Mouse (Mus musculus) E14TG2a.4 (cell line): ENCODE measurements around the gene Mef2d.
"Not testable (repeated sequence)": the region's sequence is repeated elsewhere in the genome, so short reads cannot be mapped to it uniquely, and the experiment has no call there.

ENCODE experiments used
- H3K27me3 ChIP-seq: 2 replicates; pipeline ENCODE4 v1.6.1; 2014; ENCODE audit warnings: low read length, control low read depth; ENCODE audit not compliant: insufficient read depth
- H3K36me3 ChIP-seq: 2 replicates; pipeline ENCODE4 v1.6.1; 2014; ENCODE audit warnings: low read length, control low read depth; ENCODE audit not compliant: insufficient read depth
- H3K4me1 ChIP-seq: replicated peaks from 2 replicates; pipeline ENCODE4 v1.6.1; 2014; ENCODE audit warnings: low read depth, low read length, control low read depth
- H3K4me3 ChIP-seq: replicated peaks from 2 replicates; pipeline ENCODE4 v1.5.1; 2014; ENCODE audit warnings: mild to moderate bottlenecking, low read length
- H3K9me3 ChIP-seq: 2 replicates; pipeline ENCODE4 v1.6.1; 2014; ENCODE audit warnings: low read length, control low read depth
- CTCF ChIP-seq: conservative IDR thresholded peaks from 2 replicates; pipeline ENCODE4 v1.5.1; 2014; ENCODE audit warnings: low read length
- NANOG ChIP-seq: IDR thresholded peaks from 2 replicates; pipeline ENCODE4 v1.6.1; 2014; ENCODE audit warnings: borderline replicate concordance, low read length, mixed read lengths
- POU5F1 ChIP-seq: IDR thresholded peaks from 2 replicates; pipeline ENCODE4 v1.6.1; 2014; ENCODE audit warnings: low read length, borderline replicate concordance

The Mef2d gene

DNA sequence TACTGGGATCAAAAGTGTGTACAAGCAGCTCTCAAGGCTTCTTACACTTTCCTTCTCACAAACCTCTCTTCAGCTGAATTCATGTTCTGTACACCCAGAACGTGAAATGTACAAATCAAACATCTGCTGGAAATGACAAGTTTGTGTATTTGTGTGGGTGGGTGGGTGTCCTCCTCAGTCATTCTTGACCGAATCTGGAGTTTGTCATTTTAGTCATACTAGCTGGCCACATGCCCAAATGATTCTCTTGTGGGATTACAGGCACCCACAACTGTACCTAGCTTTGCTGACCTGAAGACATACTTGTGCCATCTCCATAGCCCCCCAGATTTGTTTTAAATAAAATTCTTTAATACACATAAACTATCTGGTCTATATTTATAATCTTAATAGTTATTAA lies 32.7 kb downstream of the Mef2d start:
- Histone ChIP-seq H3K4me3 (no peak overlapping the region), H3K27me3 (no peaks in the 10 kb centered on the region), H3K36me3 (peaks cover 56% of the 10 kb centered on the region), H3K4me1 (peaks cover 46% of the 10 kb centered on the region), H3K9me3 (no peaks in the 10 kb centered on the region)
- TF ChIP-seq CTCF (no peak), NANOG (no peak), POU5F1 (no peak)

DNA sequence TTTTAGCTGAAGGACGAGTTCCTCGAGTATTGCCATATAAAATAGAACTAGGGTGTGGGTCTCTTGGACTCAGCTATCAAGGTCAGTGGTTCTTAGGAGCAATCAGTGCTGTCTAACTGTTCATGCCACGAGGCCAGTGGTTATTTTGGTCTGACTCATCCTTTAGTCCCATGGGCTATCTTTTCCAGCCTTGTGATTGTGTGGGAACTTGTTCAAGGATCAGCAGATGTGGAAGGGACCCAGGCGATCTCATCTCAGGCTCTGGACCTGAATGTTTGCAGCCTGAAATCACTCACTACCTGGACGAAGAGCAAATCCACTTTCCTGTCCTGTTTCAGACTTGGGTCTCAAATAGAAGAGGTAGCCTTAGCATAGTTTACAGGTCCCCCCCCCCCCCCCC lies 34.9 kb downstream of the Mef2d start:
- Histone ChIP-seq H3K4me3 (peak overlapping the region; percentile 80), H3K9me3 (peaks cover 2% of the 10 kb centered on the region; the same call in 1 of the 2 replicates), H3K27me3 (peaks cover 4% of the 10 kb centered on the region; the same call in 1 of the 2 replicates), H3K36me3 (peaks cover 34% of the 10 kb centered on the region), H3K4me1 (peaks cover 29% of the 10 kb centered on the region)
- no peak for TF ChIP-seq POU5F1
- no peak for TF ChIP-seq NANOG
- TF ChIP-seq CTCF = no peak

DNA sequence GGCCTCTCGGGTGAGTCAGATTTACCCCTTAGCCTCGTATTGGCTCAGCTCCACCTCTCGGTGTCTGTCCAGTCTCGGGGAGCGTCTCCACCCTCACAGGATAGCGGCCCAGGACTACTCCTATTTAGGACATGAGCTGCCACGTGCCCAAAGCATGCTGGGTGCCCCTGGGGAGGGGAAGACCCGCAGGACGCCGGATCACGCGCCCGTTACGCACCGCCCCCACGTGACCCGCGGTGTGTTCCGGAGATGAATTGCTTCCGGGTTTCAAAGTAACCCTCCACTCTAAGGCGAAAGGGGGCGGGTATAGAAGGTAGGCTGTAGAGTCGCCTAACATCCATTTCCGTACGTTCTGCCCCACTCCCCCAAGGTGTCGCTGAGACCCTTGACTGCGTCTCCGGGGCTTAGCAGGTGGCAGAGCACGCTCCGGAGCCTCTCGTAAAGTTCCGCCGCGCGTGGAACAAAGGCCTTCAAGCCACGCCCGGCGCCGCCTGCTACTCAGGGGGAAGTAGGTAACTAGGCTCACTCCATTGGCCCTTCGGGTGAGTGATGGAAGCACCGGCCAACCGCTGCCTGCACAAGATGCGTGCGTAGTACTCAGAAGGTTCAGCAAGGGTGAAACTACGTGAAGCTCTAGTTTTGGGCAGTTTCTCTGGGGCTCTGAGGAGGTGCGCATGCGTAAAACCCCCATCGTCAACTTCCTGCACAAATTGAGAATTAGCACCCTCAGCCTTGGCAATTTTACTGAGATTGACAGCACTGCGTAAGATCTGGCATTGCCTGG lies 35.6 kb downstream of the Mef2d start:
- Histone ChIP-seq H3K4me1 (peaks cover 23% of the 10 kb centered on the region), H3K36me3 (peaks cover 27% of the 10 kb centered on the region), H3K27me3 (peaks cover 4% of the 10 kb centered on the region; the same call in 1 of the 2 replicates), H3K9me3 (peaks cover 8% of the 10 kb centered on the region), H3K4me3 (peak overlapping the region; percentile 80)
- no peak for TF ChIP-seq NANOG
- no peak for TF ChIP-seq CTCF
- no peak for TF ChIP-seq POU5F1

DNA sequence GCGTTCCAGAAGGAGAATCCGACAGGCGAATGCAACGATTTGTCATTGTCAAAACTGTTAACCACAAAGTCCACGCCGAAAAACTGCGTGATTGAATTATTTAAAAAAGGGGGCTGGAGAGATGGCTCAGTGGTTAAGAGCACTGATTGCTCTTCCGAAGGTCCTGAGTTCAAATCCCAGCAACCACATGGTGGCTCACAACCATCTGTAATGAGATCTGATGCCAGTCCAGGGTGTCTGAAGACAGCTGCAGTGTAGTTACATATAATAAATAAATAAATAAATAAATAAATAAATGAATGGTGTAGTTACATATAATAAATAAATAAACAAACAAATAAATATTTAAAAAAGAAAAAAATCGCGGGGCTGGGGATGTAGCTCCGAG lies 36.2 kb downstream of the Mef2d start:
- not testable (repeated sequence) for H3K27me3 ChIP-seq
- peak overlapping the region; percentile 80 for H3K4me3 ChIP-seq

DNA sequence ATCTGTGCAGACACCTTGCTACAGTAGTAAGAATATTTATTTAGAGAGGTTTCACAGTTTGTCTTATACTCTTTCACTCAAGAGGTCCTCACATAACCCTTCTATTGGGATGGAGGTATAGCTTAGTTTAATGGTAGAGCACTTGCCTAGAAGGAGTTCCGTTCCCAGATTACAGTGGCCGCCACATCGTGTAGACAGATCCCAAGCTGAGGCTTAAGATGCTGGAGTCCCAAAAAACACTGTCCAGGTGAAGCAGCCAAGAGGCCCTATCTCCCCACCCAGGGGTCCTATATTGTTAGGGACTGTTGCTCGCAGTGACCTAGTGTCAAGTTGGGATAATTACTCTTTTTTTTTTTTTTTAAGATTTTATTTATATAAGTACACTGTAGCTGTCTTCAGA lies 36.8 kb downstream of the Mef2d start:
- H3K36me3 ChIP-seq = peaks cover 17% of the 10 kb centered on the region
- H3K4me3 ChIP-seq = no peak overlapping the region
- H3K27me3 ChIP-seq = peaks cover 8% of the 10 kb centered on the region; the same call in 1 of the 2 replicates
- TF ChIP-seq POU5F1 (no peak), CTCF (no peak), NANOG (no peak)
- H3K9me3 ChIP-seq = peaks cover 16% of the 10 kb centered on the region
- peaks cover 18% of the 10 kb centered on the region for H3K4me1 ChIP-seq

More for the DNA sequence above, 36.2 kb downstream of the Mef2d start:
- H3K36me3 ChIP-seq = peaks cover 22% of the 10 kb centered on the region
- H3K9me3 ChIP-seq = peaks cover 14% of the 10 kb centered on the region
- H3K4me1 ChIP-seq = peaks cover 18% of the 10 kb centered on the region

DNA sequence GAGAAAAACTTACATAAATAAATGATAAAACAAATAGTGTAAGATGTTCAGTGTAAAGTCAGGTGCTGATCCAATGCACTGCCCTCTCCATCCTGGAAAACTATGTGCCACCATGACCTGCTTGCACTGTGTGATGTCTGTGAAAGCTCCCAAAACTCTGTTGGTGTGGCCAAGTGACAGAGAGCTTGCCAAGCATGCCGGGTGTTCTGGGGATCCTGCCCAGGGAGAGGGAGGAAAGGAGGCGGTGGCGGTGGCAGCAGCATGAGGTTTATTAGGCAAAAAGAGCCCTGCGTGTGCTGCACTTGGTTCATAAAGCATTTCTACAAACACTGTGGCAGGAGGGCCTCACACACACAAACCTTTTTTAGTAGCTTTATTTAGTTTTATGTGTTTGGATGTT lies 39.2 kb downstream of the Mef2d start:
- peaks cover 8% of the 10 kb centered on the region; the same call in 1 of the 2 replicates for H3K27me3 ChIP-seq
- H3K36me3 ChIP-seq = no peaks in the 10 kb centered on the region
- TF ChIP-seq POU5F1 = no peak
- TF ChIP-seq CTCF = no peak
- TF ChIP-seq NANOG = no peak
- peaks cover 18% of the 10 kb centered on the region for H3K4me1 ChIP-seq
- H3K9me3 ChIP-seq = peaks cover 16% of the 10 kb centered on the region
- no peak overlapping the region for H3K4me3 ChIP-seq

DNA sequence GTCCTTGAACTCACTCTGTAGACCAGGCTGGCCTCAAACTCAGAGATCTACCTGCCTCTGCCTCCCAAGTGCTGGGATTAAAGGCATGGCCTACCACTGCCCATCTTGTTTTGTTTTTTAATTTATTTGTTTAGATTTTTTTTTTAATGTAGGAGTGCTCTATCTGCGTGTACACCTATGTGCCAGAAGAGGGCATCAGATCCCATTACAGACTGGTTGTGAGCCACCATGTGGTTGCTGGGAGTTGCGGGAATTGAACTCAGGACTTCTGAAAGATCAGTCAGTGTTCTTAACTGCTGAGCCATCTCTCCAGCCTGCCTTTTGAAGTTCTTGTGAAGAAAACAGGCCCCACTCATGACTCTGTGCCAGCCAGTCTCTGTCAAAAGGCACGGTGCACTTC lies 44.3 kb downstream of the Mef2d start:
- H3K9me3 ChIP-seq = peaks cover 16% of the 10 kb centered on the region
- no peak overlapping the region for H3K4me3 ChIP-seq
- peaks cover 14% of the 10 kb centered on the region for H3K27me3 ChIP-seq
- TF ChIP-seq CTCF = peak; percentile 17; the same call in 1 of the 2 replicates
- no peak for TF ChIP-seq POU5F1
- no peaks in the 10 kb centered on the region for H3K36me3 ChIP-seq
- H3K4me1 ChIP-seq = no peaks in the 10 kb centered on the region

DNA sequence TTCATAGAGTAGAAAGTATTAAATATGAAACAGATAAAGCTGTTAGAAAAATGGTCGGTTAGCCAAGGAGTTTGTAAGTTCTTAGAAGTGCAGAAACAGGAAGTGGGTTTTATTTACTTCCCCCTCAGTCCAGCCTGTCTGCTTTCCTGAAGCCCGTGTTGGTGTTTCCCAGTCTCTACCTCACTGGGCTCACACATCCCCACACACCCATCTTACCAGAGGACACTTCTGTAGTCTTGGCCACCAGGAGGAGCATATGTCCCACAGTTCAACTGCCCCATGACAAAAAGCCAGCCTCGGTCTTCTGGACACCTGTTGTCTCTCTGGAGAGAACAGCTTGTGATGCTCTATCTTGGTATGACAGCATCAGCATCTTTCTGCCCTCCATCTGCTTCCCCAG lies 49.0 kb downstream of the Mef2d start:
- TF ChIP-seq CTCF = no peak
- TF ChIP-seq NANOG = no peak
- no peak for TF ChIP-seq POU5F1
- no peak overlapping the region for H3K4me3 ChIP-seq
- H3K27me3 ChIP-seq = peaks cover 41% of the 10 kb centered on the region
- H3K4me1 ChIP-seq = no peaks in the 10 kb centered on the region
- H3K36me3 ChIP-seq = no peaks in the 10 kb centered on the region
- H3K9me3 ChIP-seq = no peaks in the 10 kb centered on the region

DNA sequence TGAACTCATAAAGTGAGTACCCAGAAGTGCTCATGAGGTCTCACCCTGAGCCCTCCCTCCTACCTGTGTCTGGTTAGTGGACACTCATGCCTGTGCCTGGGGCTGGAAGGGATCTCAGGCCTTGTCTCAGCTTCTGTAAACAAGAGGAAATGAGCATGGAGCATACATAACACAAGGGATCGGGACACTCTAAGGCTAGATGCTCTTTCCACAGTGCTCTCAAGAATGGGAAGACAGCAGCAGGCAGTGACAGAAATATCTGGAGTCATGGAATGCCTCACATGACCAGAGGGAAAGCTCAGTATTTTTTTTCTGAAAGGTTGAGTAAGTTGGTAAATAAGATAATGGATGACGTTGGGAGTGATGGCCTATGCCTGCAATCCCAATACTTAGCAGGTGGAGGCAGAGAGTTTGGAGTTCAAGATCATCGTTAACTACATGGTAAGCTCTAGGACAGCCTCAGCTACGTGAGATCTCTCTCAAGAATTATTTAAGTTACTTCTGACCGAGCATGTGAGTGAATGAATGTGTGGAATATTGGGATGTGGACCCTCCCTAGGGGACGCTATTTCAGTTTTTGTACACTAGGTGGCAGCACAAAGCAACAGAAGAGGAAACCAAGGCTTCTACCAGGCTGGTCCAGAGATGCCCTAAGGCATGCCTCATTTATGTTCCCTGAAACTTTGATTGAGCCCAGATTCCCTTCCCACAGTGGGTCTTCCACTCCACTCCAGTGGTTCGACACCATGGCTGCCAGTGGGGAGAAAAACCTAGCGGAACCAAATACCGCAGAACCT lies 49.8 kb downstream of the Mef2d start:
- H3K9me3 ChIP-seq = no peaks in the 10 kb centered on the region
- TF ChIP-seq CTCF = peak; percentile 92
- no peak for TF ChIP-seq NANOG
- TF ChIP-seq POU5F1 = no peak
- H3K27me3 ChIP-seq = peaks cover 50% of the 10 kb centered on the region
- H3K4me1 ChIP-seq = no peaks in the 10 kb centered on the region
- H3K4me3 ChIP-seq = no peak overlapping the region
- H3K36me3 ChIP-seq = no peaks in the 10 kb centered on the region
